ENCODE assay signal across 11 mouse cellular contexts in genomic region chr8:117402911-117403704, GRCm38 (mm10).
DNase-seq lines count a peak whose midpoint lies in the region; ATAC-seq lines count a peak whose summit lies in the region.
"Had no signal": no experiment of that assay in that cellular context is flagged by ENCODE, and none has a peak within 500 bp of the region (broad histone marks: within the 10 kb centered on the region; RNA-seq: fewer than 3 reads in every experiment).

No protein-coding gene starts in this region.

- H3K9me3 ChIP-seq in heart, embryonic 10.5 days: no peaks in the 10 kb centered on the region
- no peaks in the 10 kb centered on the region for H3K9me3 ChIP-seq in neural tube, embryonic 12.5 days
- H3K9me3 ChIP-seq in intestine, embryonic 16.5 days (ENCODE audit: control insufficient read depth, low read length): no peaks in the 10 kb centered on the region
- no peaks in the 10 kb centered on the region for H3K9me3 ChIP-seq in neural tube, embryonic 15.5 days (replicated peaks)

- DNase-seq in heart, embryonic 10.5 days (ENCODE audit: low spot score): no peak
- DNase-seq in heart, adult 11 months: no peak
- no peak for DNase-seq in neural tube, embryonic 10.5 days (ENCODE audit: extremely low spot score, low spot score)
- DNase-seq in adrenal gland, adult 18-20 months (ENCODE audit: low spot score in 2 of 2): no peak
- DNase-seq: cerebellum, postnatal 25 days; gastrocnemius, postnatal 25 days had no signal

- H3K36me3 ChIP-seq in heart, embryonic 10.5 days: no peaks in the 10 kb centered on the region
- H3K36me3 ChIP-seq in neural tube, embryonic 12.5 days: no peaks in the 10 kb centered on the region
- no peaks in the 10 kb centered on the region for H3K36me3 ChIP-seq in intestine, embryonic 16.5 days (ENCODE audit: control insufficient read depth, insufficient read depth, low read length)
- no peaks in the 10 kb centered on the region for H3K36me3 ChIP-seq in neural tube, embryonic 15.5 days

- H3K4me2 ChIP-seq in neural tube, embryonic 12.5 days (replicated peaks): peak overlapping the region; percentile 14; the same call in 1 of the 2 replicates
- H3K4me2 ChIP-seq in intestine, embryonic 16.5 days (ENCODE audit: low read depth, low read length): peak overlapping the region; percentile 34
- peak overlapping the region; percentile 36 for H3K4me2 ChIP-seq in neural tube, embryonic 15.5 days

- H3K9ac ChIP-seq in neural tube, embryonic 12.5 days: no peak overlapping the region
- peak overlapping the region; percentile 48 for H3K9ac ChIP-seq in intestine, embryonic 16.5 days (ENCODE audit: low read depth, low read length)
- H3K9ac ChIP-seq in neural tube, embryonic 15.5 days (replicated peaks): peak overlapping the region; percentile 0; the same call in 1 of the 2 replicates
- H3K9ac ChIP-seq: liver, embryonic 14.5 days had no signal

- 64% methylated on average over 9 of the region's 9 CpGs for WGBS in heart, embryonic 10.5 days
- 58% methylated on average over 9 of the region's 9 CpGs for WGBS in neural tube, embryonic 12.5 days
- 52% methylated on average over 9 of the region's 9 CpGs for WGBS in intestine, embryonic 16.5 days
- 44% methylated on average over 9 of the region's 9 CpGs for WGBS in neural tube, embryonic 15.5 days

- peaks cover 47% of the 10 kb centered on the region for H3K4me1 ChIP-seq in heart, embryonic 10.5 days
- H3K4me1 ChIP-seq in neural tube, embryonic 12.5 days: peaks cover 44% of the 10 kb centered on the region
- H3K4me1 ChIP-seq in intestine, embryonic 16.5 days (ENCODE audit: control insufficient read depth, insufficient read depth, low read length): peaks cover 35% of the 10 kb centered on the region
- H3K4me1 ChIP-seq in neural tube, embryonic 15.5 days: peaks cover 49% of the 10 kb centered on the region

- no peaks in the 10 kb centered on the region for H3K27me3 ChIP-seq in heart, embryonic 10.5 days (ENCODE audit: insufficient read depth, poor library complexity, severe bottlenecking)
- no peaks in the 10 kb centered on the region for H3K27me3 ChIP-seq in neural tube, embryonic 12.5 days (replicated peaks)
- H3K27me3 ChIP-seq in intestine, embryonic 16.5 days (replicated peaks; ENCODE audit: control insufficient read depth, insufficient read depth, low read length): no peaks in the 10 kb centered on the region
- no peaks in the 10 kb centered on the region for H3K27me3 ChIP-seq in neural tube, embryonic 15.5 days (replicated peaks)

- no peak; the same call in 1 of the 2 replicates for ATAC-seq in neural tube, embryonic 12.5 days (ENCODE audit: low FRiP score, low read depth)
- 0 out of 2 replicates have a peak, but pooled peaks have one; percentile 16 for ATAC-seq in intestine, embryonic 16.5 days
- peak; percentile 38 for ATAC-seq in neural tube, embryonic 15.5 days (ENCODE audit: low FRiP score)
- no peak for ATAC-seq in erythroid progenitor cell, adult 5-6 weeks (replicated peaks; ENCODE audit: low FRiP score, poor library complexity, severe bottlenecking)

- peak overlapping the region; percentile 38; the same call in 1 of the 2 replicates for H3K4me3 ChIP-seq in heart, embryonic 10.5 days
- no peak overlapping the region for H3K4me3 ChIP-seq in neural tube, embryonic 12.5 days
- peak overlapping the region; percentile 13; the same call in 1 of the 2 replicates for H3K4me3 ChIP-seq in intestine, embryonic 16.5 days (ENCODE audit: low read length)
- H3K4me3 ChIP-seq in neural tube, embryonic 15.5 days (replicated peaks): no peak overlapping the region

- H3K27ac ChIP-seq in heart, embryonic 10.5 days: peak overlapping the region; percentile 63
- H3K27ac ChIP-seq in neural tube, embryonic 12.5 days: no peak overlapping the region; the same call in 1 of the 2 replicates
- peak overlapping the region; percentile 73 for H3K27ac ChIP-seq in intestine, embryonic 16.5 days (ENCODE audit: low read length)
- H3K27ac ChIP-seq in neural tube, embryonic 15.5 days (replicated peaks): peak overlapping the region; percentile 71
- H3K27ac ChIP-seq: liver, embryonic 14.5 days had no signal

Comparison
In these comparisons a context has a peak if more than half of its experiments do, and no peak if none do; other contexts are left out.
1. ATAC-seq: peak in intestine, embryonic 16.5 days (single experiment) and neural tube, embryonic 15.5 days (single experiment); none in neural tube, embryonic 12.5 days (single experiment) and erythroid progenitor cell, adult 5-6 weeks (single experiment).
2. H3K4me3 ChIP-seq: peak in heart, embryonic 10.5 days (single experiment) and intestine, embryonic 16.5 days (single experiment); none in neural tube, embryonic 12.5 days (single experiment) and neural tube, embryonic 15.5 days (single experiment).
3. Peak in every context shown above with its lines, with median percentiles within 50 percentile points of each other: H3K4me2 ChIP-seq.